Mouse (Mus musculus): ENCODE measurements at regions not wholly inside any gene's neighbourhood (a gene's known extent, or its start where the extent isn't known, plus 50 kb on each side); places are given as distances from the start of the nearest gene placed in this dataset.
A peak's percentile ranks its signal among the peaks of the same experiment; 100 is the strongest.

GRCm38 (mm10) chr13:29073630-29074029 is 120.1 kb upstream of the Sox4 start:
- Histone ChIP-seq H3K9ac (no peak overlapping the region), H3K27ac (no peak overlapping the region), H3K4me2 (replicated peaks) (no peak overlapping the region), H3K36me3 (no peaks in the 10 kb centered on the region), H3K9me3 (replicated peaks) (no peaks in the 10 kb centered on the region), H3K27me3 (no peaks in the 10 kb centered on the region), H3K4me3 (no peak overlapping the region), H3K4me1 (no peaks in the 10 kb centered on the region)
- 94% methylated on average over 2 of the region's 2 CpGs for WGBS
- no peak for ATAC-seq (ENCODE audit: low FRiP score)

- H3K27me3 ChIP-seq, result no peaks in the 10 kb centered on the region
- no peaks in the 10 kb centered on the region for H3K9me3 ChIP-seq (replicated peaks)
- no peaks in the 10 kb centered on the region for H3K36me3 ChIP-seq
- no peak overlapping the region for H3K9ac ChIP-seq
- H3K4me3 ChIP-seq, result no peak overlapping the region
- no peak overlapping the region for H3K4me2 ChIP-seq (replicated peaks)
- WGBS, result 86% methylated on average over 5 of the region's 5 CpGs
- no peak for ATAC-seq (ENCODE audit: low FRiP score)
- H3K4me1 ChIP-seq, result no peaks in the 10 kb centered on the region
- no peak overlapping the region for H3K27ac ChIP-seq
Measured at GRCm38 (mm10) chr13:29063924-29064323, 110.4 kb upstream of the Sox4 start.

GRCm38 (mm10) chr13:29058685-29059084 is 105.2 kb upstream of the Sox4 start:
- Histone ChIP-seq H3K4me3 (no peak overlapping the region), H3K9ac (no peak overlapping the region), H3K4me2 (replicated peaks) (no peak overlapping the region), H3K27me3 (no peaks in the 10 kb centered on the region), H3K9me3 (replicated peaks) (no peaks in the 10 kb centered on the region), H3K27ac (no peak overlapping the region), H3K36me3 (no peaks in the 10 kb centered on the region), H3K4me1 (no peaks in the 10 kb centered on the region)
- ATAC-seq (ENCODE audit: low FRiP score), result no peak
- WGBS, result 79% methylated on average over 5 of the region's 5 CpGs

- Histone ChIP-seq H3K4me1 (peaks cover 14% of the 10 kb centered on the region), H3K9me3 (replicated peaks) (no peaks in the 10 kb centered on the region), H3K4me2 (replicated peaks) (no peak overlapping the region), H3K4me3 (no peak overlapping the region), H3K36me3 (no peaks in the 10 kb centered on the region), H3K9ac (no peak overlapping the region), H3K27me3 (no peaks in the 10 kb centered on the region), H3K27ac (no peak overlapping the region)
- 28% methylated on average over 4 of the region's 4 CpGs for WGBS
- no peak for ATAC-seq (ENCODE audit: low FRiP score)
Measured at GRCm38 (mm10) chr13:29049730-29050129, 96.2 kb upstream of the Sox4 start.

- Histone ChIP-seq H3K4me3 (no peak overlapping the region), H3K27ac (no peak overlapping the region), H3K9me3 (replicated peaks) (no peaks in the 10 kb centered on the region), H3K27me3 (no peaks in the 10 kb centered on the region), H3K4me2 (replicated peaks) (no peak overlapping the region), H3K9ac (no peak overlapping the region), H3K36me3 (no peaks in the 10 kb centered on the region), H3K4me1 (peaks cover 14% of the 10 kb centered on the region)
- WGBS, result 57% methylated on average over 7 of the region's 7 CpGs
- ATAC-seq (ENCODE audit: low FRiP score), result 0 out of 2 replicates have a peak, but pooled peaks have one; percentile 35
Measured at GRCm38 (mm10) chr13:29048990-29049576, 95.6 kb upstream of the Sox4 start.

- WGBS, result 56% methylated on average over 4 of the region's 4 CpGs
- H3K27me3 ChIP-seq, result no peaks in the 10 kb centered on the region
- H3K4me3 ChIP-seq, result no peak overlapping the region
- no peaks in the 10 kb centered on the region for H3K9me3 ChIP-seq (replicated peaks)
- peaks cover 18% of the 10 kb centered on the region for H3K4me1 ChIP-seq
- H3K36me3 ChIP-seq, result no peaks in the 10 kb centered on the region
- no peak overlapping the region for H3K4me2 ChIP-seq (replicated peaks)
- H3K9ac ChIP-seq, result no peak overlapping the region
- no peak for ATAC-seq (ENCODE audit: low FRiP score)
- H3K27ac ChIP-seq, result no peak overlapping the region
Measured at GRCm38 (mm10) chr13:29044655-29045054, 91.1 kb upstream of the Sox4 start.

- no peak overlapping the region for H3K4me2 ChIP-seq (replicated peaks)
- H3K27ac ChIP-seq, result no peak overlapping the region
- no peak overlapping the region for H3K9ac ChIP-seq
- no peak for ATAC-seq (ENCODE audit: low FRiP score)
- H3K4me3 ChIP-seq, result no peak overlapping the region
- H3K9me3 ChIP-seq (replicated peaks), result no peaks in the 10 kb centered on the region
- H3K27me3 ChIP-seq, result no peaks in the 10 kb centered on the region
- H3K4me1 ChIP-seq, result peaks cover 6% of the 10 kb centered on the region; the same call in 1 of the 2 replicates
- H3K36me3 ChIP-seq, result no peaks in the 10 kb centered on the region
- WGBS, result 76% methylated on average over 5 of the region's 5 CpGs
Measured at GRCm38 (mm10) chr13:29040331-29040730, 86.8 kb upstream of the Sox4 start.

GRCm38 (mm10) chr13:29034904-29035303 is 81.4 kb upstream of the Sox4 start:
- Histone ChIP-seq H3K4me3 (no peak overlapping the region), H3K9ac (no peak overlapping the region), H3K4me2 (replicated peaks) (no peak overlapping the region), H3K9me3 (replicated peaks) (no peaks in the 10 kb centered on the region), H3K27ac (no peak overlapping the region), H3K36me3 (no peaks in the 10 kb centered on the region), H3K4me1 (peaks cover 7% of the 10 kb centered on the region; the same call in 1 of the 2 replicates), H3K27me3 (no peaks in the 10 kb centered on the region)
- WGBS, result 24% methylated on average over 4 of the region's 4 CpGs
- peak; percentile 58 for ATAC-seq (ENCODE audit: low FRiP score)

GRCm38 (mm10) chr13:29034444-29034843 is 80.9 kb upstream of the Sox4 start:
- Histone ChIP-seq H3K27ac (no peak overlapping the region), H3K36me3 (no peaks in the 10 kb centered on the region), H3K4me3 (no peak overlapping the region), H3K9ac (no peak overlapping the region), H3K4me2 (replicated peaks) (no peak overlapping the region), H3K9me3 (replicated peaks) (no peaks in the 10 kb centered on the region), H3K27me3 (no peaks in the 10 kb centered on the region), H3K4me1 (peaks cover 7% of the 10 kb centered on the region; the same call in 1 of the 2 replicates)
- peak; percentile 67; the same call in 1 of the 2 replicates for ATAC-seq (ENCODE audit: low FRiP score)
- 48% methylated on average over 8 of the region's 8 CpGs for WGBS

- Histone ChIP-seq H3K27ac (no peak overlapping the region), H3K4me1 (no peaks in the 10 kb centered on the region), H3K4me3 (no peak overlapping the region), H3K36me3 (no peaks in the 10 kb centered on the region), H3K27me3 (no peaks in the 10 kb centered on the region), H3K9ac (no peak overlapping the region), H3K4me2 (replicated peaks) (no peak overlapping the region), H3K9me3 (replicated peaks) (no peaks in the 10 kb centered on the region)
- no peak for ATAC-seq (ENCODE audit: low FRiP score)
- WGBS, result 92% methylated on average over 10 of the region's 10 CpGs
Measured at GRCm38 (mm10) chr13:29027146-29027545, 73.6 kb upstream of the Sox4 start.

GRCm38 (mm10) chr13:29023486-29023885 is 70.0 kb upstream of the Sox4 start:
- H3K4me2 ChIP-seq (replicated peaks), result no peak overlapping the region
- no peak for ATAC-seq (ENCODE audit: low FRiP score)
- H3K4me3 ChIP-seq, result no peak overlapping the region
- H3K27ac ChIP-seq, result no peak overlapping the region
- H3K27me3 ChIP-seq, result no peaks in the 10 kb centered on the region
- no peak overlapping the region for H3K9ac ChIP-seq
- no peaks in the 10 kb centered on the region for H3K9me3 ChIP-seq (replicated peaks)
- 91% methylated on average over 1 of the region's 1 CpGs for WGBS
- no peaks in the 10 kb centered on the region for H3K36me3 ChIP-seq
- H3K4me1 ChIP-seq, result no peaks in the 10 kb centered on the region

- 100% methylated on average over 3 of the region's 3 CpGs for WGBS
- Histone ChIP-seq H3K4me1 (peaks cover 11% of the 10 kb centered on the region), H3K4me2 (replicated peaks) (no peak overlapping the region), H3K27ac (no peak overlapping the region), H3K36me3 (no peaks in the 10 kb centered on the region), H3K4me3 (no peak overlapping the region), H3K9ac (no peak overlapping the region), H3K9me3 (replicated peaks) (no peaks in the 10 kb centered on the region), H3K27me3 (no peaks in the 10 kb centered on the region)
- ATAC-seq (ENCODE audit: low FRiP score), result no peak
Measured at GRCm38 (mm10) chr13:29019839-29020238, 66.3 kb upstream of the Sox4 start.

- Histone ChIP-seq H3K27me3 (no peaks in the 10 kb centered on the region), H3K9me3 (replicated peaks) (no peaks in the 10 kb centered on the region), H3K4me3 (no peak overlapping the region), H3K27ac (peak overlapping the region; percentile 84), H3K36me3 (no peaks in the 10 kb centered on the region), H3K9ac (peak overlapping the region; percentile 23; the same call in 1 of the 2 replicates), H3K4me1 (peaks cover 17% of the 10 kb centered on the region), H3K4me2 (replicated peaks) (peak overlapping the region; percentile 45)
- 78% methylated on average over 25 of the region's 25 CpGs for WGBS
- ATAC-seq (ENCODE audit: low FRiP score), result 0 out of 2 replicates have a peak, but pooled peaks have one; percentile 8
Measured at GRCm38 (mm10) chr13:29016145-29016651, 62.7 kb upstream of the Sox4 start.

All from hindbrain, embryonic 12.5 days (tissue).